Mouse (Mus musculus): ENCODE results near the gene Vps25. TPM values are rescaled to one million over a fixed set of nuclear protein-coding genes. Genes with fewer than 3 reads are reported as not detected.
A peak's percentile ranks its signal among the peaks of the same experiment; 100 is the strongest.

Gene Vps25
- polyA plus RNA-seq, 1 experiment from 2014 or later: 163 TPM

- Histone ChIP-seq H3K27ac (ENCODE audit: low read depth, low read length) (peak overlapping the region; percentile 40), H3K27me3 (replicated peaks; ENCODE audit: control insufficient read depth, insufficient read depth, low read length) (no peaks in the 10 kb centered on the region), H3K4me3 (ENCODE audit: low read depth, low read length) (peak overlapping the region; percentile 84), H3K4me2 (peak overlapping the region; percentile 83), H3K9me3 (ENCODE audit: control insufficient read depth, low read length) (no peaks in the 10 kb centered on the region), H3K9ac (ENCODE audit: low read depth, low read length) (peak overlapping the region; percentile 84), H3K36me3 (ENCODE audit: control insufficient read depth, insufficient read depth, low read length) (peaks cover 5% of the 10 kb centered on the region; the same call in 1 of the 2 replicates), H3K4me1 (replicated peaks; ENCODE audit: control insufficient read depth, insufficient read depth, low read length) (peaks cover 14% of the 10 kb centered on the region)
- WGBS: 57% methylated on average over 12 of the region's 12 CpGs
- no peak for ATAC-seq (replicated peaks; ENCODE audit: low FRiP score)
- no peak for DNase-seq (ENCODE audit: low spot score)
These were observed 24.1 kb downstream of the Vps25 start for GRCm38 (mm10) chr11:101277381-101278222.

- Histone ChIP-seq H3K9ac (ENCODE audit: low read depth, low read length) (peak within 1 kb of the TSS; percentile 84), H3K4me1 (replicated peaks; ENCODE audit: control insufficient read depth, insufficient read depth, low read length) (peaks cover 16% of the 10 kb centered on the region), H3K27me3 (replicated peaks; ENCODE audit: control insufficient read depth, insufficient read depth, low read length) (no peaks in the 10 kb centered on the region), H3K9me3 (ENCODE audit: control insufficient read depth, low read length) (no peaks in the 10 kb centered on the region), H3K36me3 (ENCODE audit: control insufficient read depth, insufficient read depth, low read length) (peaks cover 5% of the 10 kb centered on the region; the same call in 1 of the 2 replicates), H3K27ac (ENCODE audit: low read depth, low read length) (peak within 1 kb of the TSS; percentile 40), H3K4me2 (peak within 1 kb of the TSS; percentile 83), H3K4me3 (ENCODE audit: low read depth, low read length) (peak within 1 kb of the TSS; percentile 84)
- DNase-seq (ENCODE audit: low spot score): peak; percentile 79
- ATAC-seq (replicated peaks; ENCODE audit: low FRiP score): peak; percentile 94
- WGBS: 7% methylated on average over 45 of the region's 45 CpGs
These were observed 25.0 kb downstream of the Vps25 start, which contains the start of the genes Cntd1 and Coa3 for GRCm38 (mm10) chr11:101278223-101279192. Cntd1 (plus strand) TSS chr11:101279012. Coa3 (minus strand) TSS chr11:101279114.

DNA sequence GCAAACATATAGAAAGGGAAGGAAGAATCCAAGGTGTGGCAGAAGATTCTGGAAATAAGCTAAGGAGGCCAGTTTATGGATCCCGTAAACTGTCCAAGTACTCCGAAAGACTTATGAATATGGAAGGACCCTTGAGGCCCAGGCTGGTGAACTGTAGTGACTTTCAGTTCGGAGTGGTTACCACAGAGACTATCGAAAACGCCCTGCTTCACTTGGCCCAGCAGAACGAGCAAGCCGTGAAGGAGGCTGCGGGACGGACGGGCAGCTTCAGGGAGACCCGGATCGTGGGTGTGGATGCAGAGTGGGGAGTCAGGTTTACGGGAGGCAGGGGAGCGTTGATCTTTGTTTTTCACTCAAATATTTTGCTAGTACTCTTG is 25.7 kb downstream of the Vps25 start:
- Histone ChIP-seq H3K27ac (ENCODE audit: low read depth, low read length) (no peak overlapping the region), H3K36me3 (ENCODE audit: control insufficient read depth, insufficient read depth, low read length) (peaks cover 3% of the 10 kb centered on the region; the same call in 1 of the 2 replicates), H3K4me1 (replicated peaks; ENCODE audit: control insufficient read depth, insufficient read depth, low read length) (peaks cover 16% of the 10 kb centered on the region), H3K9me3 (ENCODE audit: control insufficient read depth, low read length) (no peaks in the 10 kb centered on the region), H3K4me3 (ENCODE audit: low read depth, low read length) (peak overlapping the region; percentile 84), H3K9ac (ENCODE audit: low read depth, low read length) (peak overlapping the region; percentile 84), H3K27me3 (replicated peaks; ENCODE audit: control insufficient read depth, insufficient read depth, low read length) (no peaks in the 10 kb centered on the region), H3K4me2 (peak overlapping the region; percentile 83)
- 57% methylated on average over 14 of the region's 14 CpGs for WGBS
- ATAC-seq (replicated peaks; ENCODE audit: low FRiP score) (peak; percentile 34), DNase-seq (ENCODE audit: low spot score) (no peak)

- peaks cover 3% of the 10 kb centered on the region; the same call in 1 of the 2 replicates for H3K36me3 ChIP-seq (ENCODE audit: control insufficient read depth, insufficient read depth, low read length)
- H3K27ac ChIP-seq (ENCODE audit: low read depth, low read length): no peak overlapping the region
- no peaks in the 10 kb centered on the region for H3K9me3 ChIP-seq (ENCODE audit: control insufficient read depth, low read length)
- H3K4me3 ChIP-seq (ENCODE audit: low read depth, low read length): no peak overlapping the region
- 64% methylated on average over 7 of the region's 7 CpGs for WGBS
- no peak for DNase-seq (ENCODE audit: low spot score)
- no peak for ATAC-seq (replicated peaks; ENCODE audit: low FRiP score)
- H3K27me3 ChIP-seq (replicated peaks; ENCODE audit: control insufficient read depth, insufficient read depth, low read length): no peaks in the 10 kb centered on the region
- no peak overlapping the region for H3K4me2 ChIP-seq
- H3K9ac ChIP-seq (ENCODE audit: low read depth, low read length): no peak overlapping the region
- peaks cover 16% of the 10 kb centered on the region for H3K4me1 ChIP-seq (replicated peaks; ENCODE audit: control insufficient read depth, insufficient read depth, low read length)
These were observed 27.3 kb downstream of the Vps25 start for GRCm38 (mm10) chr11:101280837-101281236.

GRCm38 (mm10) chr11:101282896-101283295 is 29.4 kb downstream of the Vps25 start:
- Histone ChIP-seq H3K9me3 (ENCODE audit: control insufficient read depth, low read length) (no peaks in the 10 kb centered on the region), H3K4me3 (ENCODE audit: low read depth, low read length) (no peak overlapping the region), H3K27me3 (replicated peaks; ENCODE audit: control insufficient read depth, insufficient read depth, low read length) (no peaks in the 10 kb centered on the region), H3K4me1 (replicated peaks; ENCODE audit: control insufficient read depth, insufficient read depth, low read length) (peaks cover 8% of the 10 kb centered on the region), H3K4me2 (no peak overlapping the region), H3K36me3 (ENCODE audit: control insufficient read depth, insufficient read depth, low read length) (peaks cover 3% of the 10 kb centered on the region; the same call in 1 of the 2 replicates), H3K27ac (ENCODE audit: low read depth, low read length) (no peak overlapping the region), H3K9ac (ENCODE audit: low read depth, low read length) (no peak overlapping the region)
- WGBS: 58% methylated on average over 5 of the region's 5 CpGs
- ATAC-seq (replicated peaks; ENCODE audit: low FRiP score) (no peak), DNase-seq (ENCODE audit: low spot score) (no peak)

GRCm38 (mm10) chr11:101283805-101284204 is 30.3 kb downstream of the Vps25 start:
- H3K36me3 ChIP-seq (ENCODE audit: control insufficient read depth, insufficient read depth, low read length): peaks cover 4% of the 10 kb centered on the region; the same call in 1 of the 2 replicates
- WGBS: 76% methylated on average over 4 of the region's 4 CpGs
- H3K27ac ChIP-seq (ENCODE audit: low read depth, low read length): no peak overlapping the region
- H3K9me3 ChIP-seq (ENCODE audit: control insufficient read depth, low read length): no peaks in the 10 kb centered on the region
- ATAC-seq (replicated peaks; ENCODE audit: low FRiP score) (no peak), DNase-seq (ENCODE audit: low spot score) (no peak)
- H3K4me1 ChIP-seq (replicated peaks; ENCODE audit: control insufficient read depth, insufficient read depth, low read length): 0 out of 2 replicates have a peak, but pooled peaks cover 5% of the 10 kb centered on the region
- H3K4me3 ChIP-seq (ENCODE audit: low read depth, low read length): no peak overlapping the region
- no peak overlapping the region for H3K4me2 ChIP-seq
- no peak overlapping the region for H3K9ac ChIP-seq (ENCODE audit: low read depth, low read length)
- H3K27me3 ChIP-seq (replicated peaks; ENCODE audit: control insufficient read depth, insufficient read depth, low read length): no peaks in the 10 kb centered on the region

DNA sequence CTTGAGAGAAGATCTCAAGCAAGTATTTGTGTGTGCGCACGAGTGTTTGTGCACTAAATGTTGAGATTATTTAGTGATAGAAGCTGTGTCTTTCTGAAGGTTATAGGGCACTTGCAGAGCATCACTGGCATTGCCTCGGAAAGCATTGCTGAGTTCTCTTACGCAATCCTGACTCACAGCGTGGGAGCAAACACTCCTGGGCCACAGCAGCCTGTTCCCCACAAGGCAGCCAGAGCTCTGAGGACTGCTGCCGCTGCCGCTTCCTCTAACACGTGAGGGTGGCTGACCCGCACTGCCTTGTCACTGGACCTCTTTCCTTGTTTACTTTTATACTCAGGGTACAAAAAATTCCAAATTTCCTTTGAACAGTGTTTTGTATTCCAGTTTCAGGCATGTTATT is 33.8 kb downstream of the Vps25 start:
- ATAC-seq (replicated peaks; ENCODE audit: low FRiP score): no peak
- DNase-seq (ENCODE audit: low spot score): no peak
- Histone ChIP-seq H3K9me3 (ENCODE audit: control insufficient read depth, low read length) (no peaks in the 10 kb centered on the region), H3K36me3 (ENCODE audit: control insufficient read depth, insufficient read depth, low read length) (peaks cover 27% of the 10 kb centered on the region), H3K4me1 (replicated peaks; ENCODE audit: control insufficient read depth, insufficient read depth, low read length) (0 out of 2 replicates have a peak, but pooled peaks cover 2% of the 10 kb centered on the region), H3K27me3 (replicated peaks; ENCODE audit: control insufficient read depth, insufficient read depth, low read length) (no peaks in the 10 kb centered on the region), H3K4me2 (no peak overlapping the region), H3K4me3 (ENCODE audit: low read depth, low read length) (no peak overlapping the region), H3K27ac (ENCODE audit: low read depth, low read length) (no peak overlapping the region), H3K9ac (ENCODE audit: low read depth, low read length) (no peak overlapping the region)
- 64% methylated on average over 9 of the region's 9 CpGs for WGBS

- no peak overlapping the region for H3K9ac ChIP-seq (ENCODE audit: low read depth, low read length)
- H3K27ac ChIP-seq (ENCODE audit: low read depth, low read length): no peak overlapping the region
- H3K4me1 ChIP-seq (replicated peaks; ENCODE audit: control insufficient read depth, insufficient read depth, low read length): no peaks in the 10 kb centered on the region
- H3K4me3 ChIP-seq (ENCODE audit: low read depth, low read length): no peak overlapping the region
- no peaks in the 10 kb centered on the region for H3K9me3 ChIP-seq (ENCODE audit: control insufficient read depth, low read length)
- H3K4me2 ChIP-seq: no peak overlapping the region
- DNase-seq (ENCODE audit: low spot score): no peak
- H3K27me3 ChIP-seq (replicated peaks; ENCODE audit: control insufficient read depth, insufficient read depth, low read length): no peaks in the 10 kb centered on the region
- 98% methylated on average over 8 of the region's 8 CpGs for WGBS
- ATAC-seq (replicated peaks; ENCODE audit: low FRiP score): no peak
- peaks cover 46% of the 10 kb centered on the region for H3K36me3 ChIP-seq (ENCODE audit: control insufficient read depth, insufficient read depth, low read length)
These were observed 37.7 kb downstream of the Vps25 start for GRCm38 (mm10) chr11:101291231-101291630.

All from liver, embryonic 11.5 days (tissue).